Mouse (Mus musculus): Measurements from ENCODE around the gene Nmur1. TPM values are rescaled to one million over a fixed set of nuclear protein-coding genes. Genes with fewer than 3 reads are reported as not detected.

Gene Nmur1
- polyA plus RNA-seq, 1 experiment from 2014 or later, result not detected

DNA sequence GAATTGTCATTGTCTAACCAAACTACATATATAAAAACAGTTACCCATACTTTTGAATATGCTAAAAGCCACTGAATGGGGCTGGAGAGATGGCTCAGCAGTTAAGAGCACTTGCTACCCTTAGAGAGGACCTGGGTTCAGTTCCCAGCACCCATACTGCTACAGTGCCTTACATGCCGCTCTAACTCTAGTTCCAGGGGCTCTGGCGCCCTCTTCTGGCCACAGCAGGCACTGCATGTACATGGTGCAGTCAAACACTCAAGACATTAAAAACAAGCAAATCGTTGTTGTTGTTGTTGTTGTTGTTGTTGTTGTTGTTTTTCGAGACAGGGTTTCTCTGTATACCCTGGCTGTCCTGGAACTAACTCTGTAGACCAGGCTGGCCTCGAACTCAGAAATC is 21.2 kb downstream of the Nmur1 start:
- H3K4me3 ChIP-seq, result no peak overlapping the region
- H3K36me3 ChIP-seq, result no peaks in the 10 kb centered on the region
- no peak overlapping the region for H3K27ac ChIP-seq (replicated peaks)
- no peak overlapping the region for H3K4me2 ChIP-seq (replicated peaks)
- no peak for ATAC-seq (ENCODE audit: low FRiP score, low read depth)
- WGBS, result 55% methylated on average over 5 of the region's 5 CpGs
- no peaks in the 10 kb centered on the region for H3K9me3 ChIP-seq
- H3K4me1 ChIP-seq, result no peaks in the 10 kb centered on the region
- no peaks in the 10 kb centered on the region for H3K27me3 ChIP-seq
- no peak overlapping the region for H3K9ac ChIP-seq (replicated peaks)

- H3K9ac ChIP-seq (replicated peaks), result no peak overlapping the region
- WGBS, result 80% methylated on average over 8 of the region's 8 CpGs
- H3K9me3 ChIP-seq, result no peaks in the 10 kb centered on the region
- no peak for ATAC-seq (ENCODE audit: low FRiP score, low read depth)
- H3K36me3 ChIP-seq, result no peaks in the 10 kb centered on the region
- no peak overlapping the region for H3K4me2 ChIP-seq (replicated peaks)
- H3K27ac ChIP-seq (replicated peaks), result no peak overlapping the region
- no peaks in the 10 kb centered on the region for H3K4me1 ChIP-seq
- no peaks in the 10 kb centered on the region for H3K27me3 ChIP-seq
- H3K4me3 ChIP-seq, result no peak overlapping the region
Observed at GRCm38 (mm10) chr1:86400096-86400754, 25.8 kb downstream of the Nmur1 start.

- H3K36me3 ChIP-seq, result no peaks in the 10 kb centered on the region
- ATAC-seq (ENCODE audit: low FRiP score, low read depth), result no peak
- H3K27ac ChIP-seq (replicated peaks), result no peak overlapping the region
- H3K9ac ChIP-seq (replicated peaks), result no peak overlapping the region
- H3K27me3 ChIP-seq, result no peaks in the 10 kb centered on the region
- H3K4me3 ChIP-seq, result no peak overlapping the region
- WGBS, result 82% methylated on average over 3 of the region's 3 CpGs
- no peaks in the 10 kb centered on the region for H3K4me1 ChIP-seq
- H3K4me2 ChIP-seq (replicated peaks), result no peak overlapping the region
- no peaks in the 10 kb centered on the region for H3K9me3 ChIP-seq
Observed at GRCm38 (mm10) chr1:86399322-86399721, 26.7 kb downstream of the Nmur1 start.

DNA sequence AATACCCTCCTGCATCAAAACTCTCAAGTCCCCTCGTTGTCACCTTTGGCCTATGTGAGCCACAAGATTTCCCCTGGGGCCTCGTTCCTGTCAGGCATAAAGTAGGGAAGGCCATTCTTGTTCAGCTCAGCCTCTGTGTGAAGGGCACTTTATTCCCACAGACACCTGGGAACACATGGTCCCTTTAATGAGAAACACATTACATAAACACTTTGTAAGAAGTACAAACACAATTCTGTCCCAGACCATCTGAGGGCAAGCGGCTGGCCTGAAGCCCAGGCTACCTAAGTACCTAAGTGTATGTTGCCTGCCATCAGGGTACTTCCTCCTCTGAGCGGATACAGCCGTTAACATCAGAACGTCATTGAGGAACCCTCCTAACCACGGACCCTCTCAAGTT is 27.8 kb downstream of the Nmur1 start:
- H3K4me3 ChIP-seq, result no peak overlapping the region
- no peak overlapping the region for H3K9ac ChIP-seq (replicated peaks)
- H3K4me1 ChIP-seq, result no peaks in the 10 kb centered on the region
- no peak overlapping the region for H3K4me2 ChIP-seq (replicated peaks)
- no peak overlapping the region for H3K27ac ChIP-seq (replicated peaks)
- H3K9me3 ChIP-seq, result no peaks in the 10 kb centered on the region
- H3K27me3 ChIP-seq, result no peaks in the 10 kb centered on the region
- WGBS, result 71% methylated on average over 7 of the region's 7 CpGs
- ATAC-seq (ENCODE audit: low FRiP score, low read depth), result no peak
- H3K36me3 ChIP-seq, result no peaks in the 10 kb centered on the region

GRCm38 (mm10) chr1:86397621-86398020 is 28.4 kb downstream of the Nmur1 start:
- no peak overlapping the region for H3K27ac ChIP-seq (replicated peaks)
- H3K27me3 ChIP-seq, result no peaks in the 10 kb centered on the region
- H3K4me3 ChIP-seq, result no peak overlapping the region

GRCm38 (mm10) chr1:86395897-86396296 is 30.1 kb downstream of the Nmur1 start:
- H3K4me1 ChIP-seq, result no peaks in the 10 kb centered on the region
- no peaks in the 10 kb centered on the region for H3K9me3 ChIP-seq
- no peak for ATAC-seq (ENCODE audit: low FRiP score, low read depth)
- no peaks in the 10 kb centered on the region for H3K36me3 ChIP-seq
- 70% methylated on average over 7 of the region's 7 CpGs for WGBS
- no peak overlapping the region for H3K27ac ChIP-seq (replicated peaks)
- no peak overlapping the region for H3K4me3 ChIP-seq
- no peak overlapping the region for H3K4me2 ChIP-seq (replicated peaks)
- H3K27me3 ChIP-seq, result no peaks in the 10 kb centered on the region
- no peak overlapping the region for H3K9ac ChIP-seq (replicated peaks)

More at GRCm38 (mm10) chr1:86397621-86398020, 28.4 kb downstream of the Nmur1 start:
- no peaks in the 10 kb centered on the region for H3K36me3 ChIP-seq
- no peak for ATAC-seq (ENCODE audit: low FRiP score, low read depth)
- no peak overlapping the region for H3K4me2 ChIP-seq (replicated peaks)
- no peak overlapping the region for H3K9ac ChIP-seq (replicated peaks)
- WGBS, result 90% methylated on average over 8 of the region's 8 CpGs
- no peaks in the 10 kb centered on the region for H3K9me3 ChIP-seq
- H3K4me1 ChIP-seq, result no peaks in the 10 kb centered on the region

- WGBS, result 89% methylated on average over 3 of the region's 3 CpGs
- Histone ChIP-seq H3K27me3 (no peaks in the 10 kb centered on the region), H3K9ac (replicated peaks) (no peak overlapping the region), H3K4me1 (0 out of 2 replicates have a peak, but pooled peaks cover under 1% of the 10 kb centered on the region), H3K4me3 (no peak overlapping the region), H3K36me3 (no peaks in the 10 kb centered on the region), H3K27ac (replicated peaks) (no peak overlapping the region), H3K9me3 (no peaks in the 10 kb centered on the region), H3K4me2 (replicated peaks) (no peak overlapping the region)
- no peak for ATAC-seq (ENCODE audit: low FRiP score, low read depth)
Observed at GRCm38 (mm10) chr1:86394246-86394645, 31.8 kb downstream of the Nmur1 start.

GRCm38 (mm10) chr1:86393219-86393618 is 32.8 kb downstream of the Nmur1 start:
- ATAC-seq (ENCODE audit: low FRiP score, low read depth), result no peak
- Histone ChIP-seq H3K27ac (replicated peaks) (no peak overlapping the region), H3K9me3 (no peaks in the 10 kb centered on the region), H3K4me1 (0 out of 2 replicates have a peak, but pooled peaks cover 2% of the 10 kb centered on the region), H3K4me2 (replicated peaks) (no peak overlapping the region), H3K36me3 (no peaks in the 10 kb centered on the region), H3K27me3 (peaks cover 7% of the 10 kb centered on the region; the same call in 1 of the 2 replicates), H3K4me3 (no peak overlapping the region), H3K9ac (replicated peaks) (no peak overlapping the region)
- WGBS, result 88% methylated on average over 3 of the region's 3 CpGs

DNA sequence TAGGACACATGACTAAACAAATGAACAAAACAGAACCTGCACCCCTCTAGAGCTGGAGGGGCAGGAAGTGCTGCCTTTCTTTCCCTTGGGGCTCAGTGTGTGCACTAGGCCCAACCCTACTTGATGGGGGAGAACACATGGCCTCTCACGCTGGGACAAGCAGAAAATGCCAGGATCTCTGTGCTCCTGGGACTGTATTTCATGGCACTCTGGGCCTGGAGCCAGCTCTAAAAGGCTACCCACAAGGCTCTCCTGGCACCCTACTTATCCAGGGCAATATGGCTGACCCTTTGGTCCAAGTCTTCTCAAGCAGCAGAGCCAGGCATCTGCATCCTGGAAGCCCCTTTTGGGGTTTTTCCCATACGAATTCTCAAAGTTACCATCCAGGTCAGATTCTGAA is 34.6 kb downstream of the Nmur1 start:
- Histone ChIP-seq H3K27me3 (peaks cover 7% of the 10 kb centered on the region; the same call in 1 of the 2 replicates), H3K4me3 (no peak overlapping the region), H3K9ac (replicated peaks) (no peak overlapping the region), H3K36me3 (no peaks in the 10 kb centered on the region), H3K9me3 (no peaks in the 10 kb centered on the region), H3K27ac (replicated peaks) (no peak overlapping the region), H3K4me2 (replicated peaks) (no peak overlapping the region), H3K4me1 (0 out of 2 replicates have a peak, but pooled peaks cover 2% of the 10 kb centered on the region)
- WGBS, result 74% methylated on average over 2 of the region's 2 CpGs
- no peak for ATAC-seq (ENCODE audit: low FRiP score, low read depth)

- Histone ChIP-seq H3K36me3 (no peaks in the 10 kb centered on the region), H3K9ac (replicated peaks) (no peak overlapping the region), H3K4me1 (0 out of 2 replicates have a peak, but pooled peaks cover 2% of the 10 kb centered on the region), H3K9me3 (no peaks in the 10 kb centered on the region), H3K27me3 (peaks cover 7% of the 10 kb centered on the region; the same call in 1 of the 2 replicates), H3K4me3 (no peak overlapping the region), H3K27ac (replicated peaks) (no peak overlapping the region), H3K4me2 (replicated peaks) (no peak overlapping the region)
- 3% methylated on average over 11 of the region's 11 CpGs for WGBS
- ATAC-seq (ENCODE audit: low FRiP score, low read depth), result no peak
Observed at GRCm38 (mm10) chr1:86389230-86389629, 36.8 kb downstream of the Nmur1 start.

DNA sequence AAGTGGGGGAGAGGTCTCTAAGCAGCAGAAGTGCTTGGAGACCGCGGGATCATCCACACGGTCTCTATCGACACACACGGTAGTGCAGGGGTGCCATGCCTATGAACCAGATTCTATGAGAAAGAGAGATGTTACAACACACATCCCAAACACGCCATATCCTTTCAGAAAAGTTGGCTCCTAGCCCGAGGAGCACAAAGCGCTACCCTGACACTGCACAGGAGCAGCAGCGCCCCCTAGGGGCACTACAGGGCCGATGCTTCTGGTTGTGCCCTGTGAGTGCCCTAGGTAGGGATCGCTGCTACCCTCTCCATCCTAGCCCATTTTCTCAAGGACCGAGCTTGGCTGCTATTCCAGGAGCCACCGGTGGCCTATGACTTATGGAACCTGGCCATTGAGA is 45.0 kb downstream of the Nmur1 start:
- H3K4me2 ChIP-seq (replicated peaks), result no peak overlapping the region
- no peak for ATAC-seq (ENCODE audit: low FRiP score, low read depth)
- no peaks in the 10 kb centered on the region for H3K27me3 ChIP-seq
- H3K4me3 ChIP-seq, result no peak overlapping the region
- H3K27ac ChIP-seq (replicated peaks), result no peak overlapping the region
- WGBS, result 28% methylated on average over 13 of the region's 13 CpGs
- no peak overlapping the region for H3K9ac ChIP-seq (replicated peaks)
- H3K9me3 ChIP-seq, result no peaks in the 10 kb centered on the region
- no peaks in the 10 kb centered on the region for H3K36me3 ChIP-seq
- no peaks in the 10 kb centered on the region for H3K4me1 ChIP-seq

DNA sequence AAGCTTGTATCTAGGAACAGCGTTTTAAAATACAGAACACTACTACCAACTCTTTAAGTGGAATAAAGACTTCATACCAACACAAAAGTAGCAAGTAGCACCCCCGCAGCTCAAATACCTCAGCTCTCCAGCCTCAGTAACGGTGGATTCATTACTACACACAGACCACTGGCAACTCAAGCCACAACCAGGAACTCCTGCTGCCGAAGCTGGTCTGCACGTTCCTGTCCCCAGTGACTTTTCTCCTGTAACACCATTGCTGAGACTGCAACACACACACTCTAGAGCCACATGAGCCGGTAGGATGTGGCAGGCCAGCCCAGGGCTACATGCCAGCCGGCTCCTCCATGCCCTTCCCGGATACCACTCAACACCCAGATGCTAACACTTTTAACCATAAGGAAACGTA is 46.9 kb downstream of the Nmur1 start:
- Histone ChIP-seq H3K27ac (replicated peaks) (no peak overlapping the region), H3K27me3 (no peaks in the 10 kb centered on the region), H3K36me3 (no peaks in the 10 kb centered on the region), H3K9ac (replicated peaks) (no peak overlapping the region), H3K9me3 (no peaks in the 10 kb centered on the region), H3K4me3 (no peak overlapping the region), H3K4me1 (no peaks in the 10 kb centered on the region), H3K4me2 (replicated peaks) (no peak overlapping the region)
- 81% methylated on average over 9 of the region's 9 CpGs for WGBS
- ATAC-seq (ENCODE audit: low FRiP score, low read depth), result no peak

GRCm38 (mm10) chr1:86378662-86379061 is 47.4 kb downstream of the Nmur1 start:
- no peaks in the 10 kb centered on the region for H3K4me1 ChIP-seq
- H3K27ac ChIP-seq (replicated peaks), result no peak overlapping the region
- H3K4me2 ChIP-seq (replicated peaks), result no peak overlapping the region
- no peaks in the 10 kb centered on the region for H3K9me3 ChIP-seq
- H3K4me3 ChIP-seq, result no peak overlapping the region
- ATAC-seq (ENCODE audit: low FRiP score, low read depth), result no peak
- WGBS, result 63% methylated on average over 6 of the region's 6 CpGs
- no peak overlapping the region for H3K9ac ChIP-seq (replicated peaks)
- no peaks in the 10 kb centered on the region for H3K27me3 ChIP-seq
- H3K36me3 ChIP-seq, result no peaks in the 10 kb centered on the region
